Mouse (Mus musculus): Measurements from ENCODE around the gene Ppme1. TPM values are rescaled to one million over a fixed set of nuclear protein-coding genes. Genes with fewer than 3 reads are reported as not detected.

Ppme1 gene
- polyA plus RNA-seq, 1 experiment from 2014 or later: 103 TPM

DNA sequence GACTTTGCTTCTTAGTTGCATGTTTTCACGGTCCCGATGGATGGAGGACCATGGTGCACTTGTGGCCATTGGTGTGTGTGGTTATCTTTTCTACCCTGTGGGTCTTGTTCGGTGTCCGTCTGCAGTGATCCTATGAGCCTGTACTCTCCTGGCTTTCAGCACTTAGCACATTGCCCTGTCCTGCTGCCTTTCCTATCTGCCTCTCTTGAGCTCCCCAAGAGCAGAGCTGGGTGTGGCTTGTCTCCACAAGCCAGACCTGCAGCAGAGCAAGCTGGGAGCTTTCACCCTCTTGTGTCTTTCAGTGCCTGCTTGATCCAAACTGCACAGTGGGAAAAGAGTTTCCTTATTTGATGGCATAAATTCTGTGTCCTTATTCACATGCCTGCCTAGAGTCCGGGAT lies 54.6 kb downstream of the Ppme1 start:
- H3K36me3 ChIP-seq (replicated peaks): no peaks in the 10 kb centered on the region
- no peak for ATAC-seq (ENCODE audit: low FRiP score)
- no peak overlapping the region for H3K9ac ChIP-seq
- H3K27ac ChIP-seq: no peak overlapping the region
- H3K4me1 ChIP-seq: no peaks in the 10 kb centered on the region
- 97% methylated on average over 5 of the region's 5 CpGs for WGBS
- no peaks in the 10 kb centered on the region; the same call in 1 of the 2 replicates for H3K27me3 ChIP-seq
- H3K4me2 ChIP-seq: no peak overlapping the region
- no peak overlapping the region for H3K4me3 ChIP-seq (replicated peaks)
- H3K9me3 ChIP-seq: no peaks in the 10 kb centered on the region

DNA sequence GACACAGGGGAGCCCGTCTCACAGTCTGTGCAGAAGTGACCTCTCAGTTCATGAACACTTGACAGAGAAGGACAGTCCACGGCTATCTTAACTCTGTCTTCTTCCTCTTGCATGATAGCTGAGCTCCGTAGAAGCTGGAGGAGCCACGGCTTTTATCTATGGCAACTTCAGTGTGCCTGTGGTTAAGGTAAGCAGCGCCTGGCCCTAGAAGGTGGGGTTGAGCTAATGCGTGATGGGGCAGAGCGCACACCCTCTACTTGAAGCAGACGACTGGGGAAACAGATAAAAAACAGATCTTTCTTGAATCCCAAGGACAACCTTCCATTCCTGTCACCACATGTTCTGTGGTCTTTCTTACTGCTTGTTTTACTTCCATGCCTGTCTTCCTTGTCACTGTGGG lies 55.2 kb downstream of the Ppme1 start:
- Histone ChIP-seq H3K27me3 (no peaks in the 10 kb centered on the region; the same call in 1 of the 2 replicates), H3K4me2 (no peak overlapping the region), H3K4me3 (replicated peaks) (no peak overlapping the region), H3K9ac (no peak overlapping the region), H3K36me3 (replicated peaks) (no peaks in the 10 kb centered on the region), H3K4me1 (no peaks in the 10 kb centered on the region), H3K9me3 (no peaks in the 10 kb centered on the region), H3K27ac (no peak overlapping the region)
- 91% methylated on average over 8 of the region's 8 CpGs for WGBS
- no peak for ATAC-seq (ENCODE audit: low FRiP score)

DNA sequence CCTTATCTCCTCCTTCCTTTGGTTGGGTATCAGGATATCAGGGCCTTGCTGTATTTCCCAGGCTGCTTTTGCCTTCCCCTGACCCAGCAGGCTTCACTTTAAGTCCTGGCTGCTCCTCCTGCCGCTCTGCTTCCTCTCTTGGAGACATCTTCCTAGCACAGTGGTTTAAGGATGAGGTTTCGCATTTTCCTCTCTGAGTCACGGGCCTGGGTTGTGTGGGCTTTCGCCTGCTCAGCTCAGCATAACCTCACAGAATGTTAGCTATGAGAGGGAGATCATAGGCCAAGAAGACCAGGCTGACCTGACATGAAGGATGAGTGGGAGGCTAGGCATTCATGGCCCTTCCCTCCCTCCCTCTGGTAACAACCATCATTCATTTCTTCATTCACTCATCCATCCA lies 59.4 kb downstream of the Ppme1 start:
- H3K4me2 ChIP-seq: no peak overlapping the region
- no peak for ATAC-seq (ENCODE audit: low FRiP score)
- no peaks in the 10 kb centered on the region for H3K9me3 ChIP-seq
- WGBS: 83% methylated on average over 4 of the region's 4 CpGs
- no peaks in the 10 kb centered on the region; the same call in 1 of the 2 replicates for H3K27me3 ChIP-seq
- H3K36me3 ChIP-seq (replicated peaks): no peaks in the 10 kb centered on the region
- no peak overlapping the region for H3K9ac ChIP-seq
- H3K27ac ChIP-seq: no peak overlapping the region
- H3K4me1 ChIP-seq: peaks cover 33% of the 10 kb centered on the region
- H3K4me3 ChIP-seq (replicated peaks): no peak overlapping the region

DNA sequence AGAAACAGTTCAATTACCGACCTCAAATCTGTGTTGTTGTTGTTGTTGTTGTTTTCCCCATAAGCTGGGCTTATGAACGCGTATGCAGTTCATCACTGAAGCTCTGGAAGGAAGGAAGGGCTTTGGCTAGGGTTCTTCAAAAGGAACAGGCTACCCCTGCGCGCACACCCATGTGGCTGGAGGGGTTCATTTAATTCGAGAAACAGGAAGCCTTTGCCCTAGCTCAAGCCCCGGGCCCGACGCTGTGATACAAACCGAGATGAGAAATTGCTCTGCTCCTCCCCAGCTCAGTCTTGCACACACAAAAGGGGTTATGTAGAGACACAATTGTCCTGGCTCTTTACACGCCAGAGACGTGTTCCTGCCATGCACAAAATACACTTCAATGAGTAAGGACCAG lies 61.8 kb downstream of the Ppme1 start:
- no peaks in the 10 kb centered on the region for H3K9me3 ChIP-seq
- no peak overlapping the region for H3K27ac ChIP-seq
- peaks cover 39% of the 10 kb centered on the region for H3K4me1 ChIP-seq
- no peak overlapping the region for H3K4me2 ChIP-seq
- ATAC-seq (ENCODE audit: low FRiP score): no peak
- H3K36me3 ChIP-seq (replicated peaks): no peaks in the 10 kb centered on the region
- no peaks in the 10 kb centered on the region; the same call in 1 of the 2 replicates for H3K27me3 ChIP-seq
- H3K4me3 ChIP-seq (replicated peaks): no peak overlapping the region
- WGBS: 80% methylated on average over 12 of the region's 12 CpGs
- H3K9ac ChIP-seq: no peak overlapping the region

DNA sequence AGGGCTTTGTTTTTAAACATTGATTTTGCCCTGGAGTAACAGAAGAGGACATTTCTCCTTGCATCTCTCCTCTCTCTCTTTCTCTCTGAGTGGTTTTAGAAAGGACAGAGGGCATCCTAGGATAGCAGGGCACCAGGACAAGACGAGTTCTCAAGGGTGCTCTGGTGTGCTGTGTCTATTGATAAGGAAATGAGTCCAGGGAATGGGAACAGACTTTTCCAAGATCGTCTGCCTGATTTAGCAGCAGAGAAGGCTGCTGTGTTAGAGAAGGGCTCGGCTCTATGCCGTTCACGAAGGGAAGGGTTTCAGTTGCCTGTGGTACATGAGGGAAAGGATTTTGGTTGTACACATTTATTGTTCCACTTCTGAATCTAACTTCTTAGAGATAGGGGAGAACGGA lies 62.4 kb downstream of the Ppme1 start:
- ATAC-seq (ENCODE audit: low FRiP score): no peak
- no peaks in the 10 kb centered on the region for H3K27me3 ChIP-seq
- 41% methylated on average over 6 of the region's 6 CpGs for WGBS
- H3K36me3 ChIP-seq (replicated peaks): no peaks in the 10 kb centered on the region
- no peak overlapping the region for H3K4me3 ChIP-seq (replicated peaks)
- H3K9ac ChIP-seq: no peak overlapping the region
- peaks cover 39% of the 10 kb centered on the region for H3K4me1 ChIP-seq
- H3K9me3 ChIP-seq: no peaks in the 10 kb centered on the region
- peak overlapping the region; percentile 53; the same call in 1 of the 2 replicates for H3K27ac ChIP-seq
- H3K4me2 ChIP-seq: no peak overlapping the region

DNA sequence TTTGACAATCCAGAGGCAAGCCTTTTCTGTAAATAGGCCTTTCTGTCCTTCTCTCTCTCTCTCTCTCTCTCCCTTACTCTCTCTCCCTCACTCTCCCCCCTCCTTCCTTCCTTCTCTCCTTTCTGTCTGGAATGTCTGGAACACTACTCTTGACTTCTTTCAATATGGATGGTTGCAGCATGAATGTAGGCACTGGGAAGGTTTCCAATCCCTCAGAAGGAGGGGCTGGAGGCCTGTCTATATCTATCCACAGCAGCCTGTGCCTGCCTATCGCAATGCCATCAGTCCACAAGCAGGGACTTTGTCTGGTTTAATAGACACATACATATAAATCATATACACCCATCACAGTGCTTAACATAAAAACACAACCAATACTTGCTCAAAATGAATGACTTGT lies 62.9 kb downstream of the Ppme1 start:
- Histone ChIP-seq H3K4me3 (replicated peaks) (no peak overlapping the region), H3K9me3 (no peaks in the 10 kb centered on the region), H3K4me2 (no peak overlapping the region), H3K4me1 (peaks cover 39% of the 10 kb centered on the region), H3K36me3 (replicated peaks) (no peaks in the 10 kb centered on the region), H3K9ac (no peak overlapping the region), H3K27ac (peak overlapping the region; percentile 53), H3K27me3 (no peaks in the 10 kb centered on the region)
- ATAC-seq (ENCODE audit: low FRiP score): peak; percentile 37; the same call in 1 of the 2 replicates
- 54% methylated on average over 1 of the region's 1 CpGs for WGBS

DNA sequence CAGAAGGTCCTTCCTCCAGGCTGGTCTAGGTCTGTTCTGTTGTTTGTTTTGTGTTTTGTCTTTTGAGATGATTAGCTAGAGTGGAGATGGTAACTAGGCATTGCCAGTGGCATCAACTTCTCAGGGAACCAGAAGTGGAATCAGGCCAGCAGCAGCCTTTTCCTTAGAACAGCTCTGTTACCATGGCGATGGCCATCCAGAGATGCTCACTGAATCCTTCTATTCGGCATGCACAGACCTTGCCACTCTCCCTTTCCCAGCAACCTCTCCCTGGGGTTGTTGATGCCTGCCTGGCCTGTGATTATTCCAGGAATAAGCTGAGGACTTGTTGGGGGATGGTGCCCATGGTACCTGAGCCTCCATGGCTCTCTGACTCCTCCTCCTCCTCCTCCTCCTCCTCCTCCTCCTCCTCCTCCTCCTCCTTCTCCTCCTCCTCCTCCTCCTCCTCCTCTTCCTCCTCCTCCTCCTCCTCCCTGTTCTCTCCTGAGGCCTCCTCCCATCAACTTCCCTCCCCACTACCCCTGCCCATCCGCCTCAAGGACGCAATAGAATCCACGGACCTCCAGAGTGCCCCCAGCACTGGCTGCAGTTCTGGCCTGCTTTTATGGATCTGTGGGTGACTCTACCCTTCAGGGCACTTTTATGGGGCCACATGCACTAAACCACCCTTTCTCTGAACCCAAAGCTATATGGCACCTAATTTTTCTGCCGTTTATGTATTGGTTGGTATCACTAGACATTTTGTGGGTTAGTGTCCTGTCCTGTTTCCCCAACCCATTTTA lies 64.0 kb downstream of the Ppme1 start:
- ATAC-seq (ENCODE audit: low FRiP score): peak; percentile 79; the same call in 1 of the 2 replicates
- no peak overlapping the region for H3K9ac ChIP-seq
- peaks cover 39% of the 10 kb centered on the region for H3K4me1 ChIP-seq
- WGBS: 60% methylated on average over 3 of the region's 6 CpGs
- no peaks in the 10 kb centered on the region for H3K36me3 ChIP-seq (replicated peaks)
- H3K9me3 ChIP-seq: no peaks in the 10 kb centered on the region
- peak overlapping the region; percentile 79 for H3K27ac ChIP-seq
- no peaks in the 10 kb centered on the region for H3K27me3 ChIP-seq
- H3K4me2 ChIP-seq: no peak overlapping the region
- no peak overlapping the region for H3K4me3 ChIP-seq (replicated peaks)

DNA sequence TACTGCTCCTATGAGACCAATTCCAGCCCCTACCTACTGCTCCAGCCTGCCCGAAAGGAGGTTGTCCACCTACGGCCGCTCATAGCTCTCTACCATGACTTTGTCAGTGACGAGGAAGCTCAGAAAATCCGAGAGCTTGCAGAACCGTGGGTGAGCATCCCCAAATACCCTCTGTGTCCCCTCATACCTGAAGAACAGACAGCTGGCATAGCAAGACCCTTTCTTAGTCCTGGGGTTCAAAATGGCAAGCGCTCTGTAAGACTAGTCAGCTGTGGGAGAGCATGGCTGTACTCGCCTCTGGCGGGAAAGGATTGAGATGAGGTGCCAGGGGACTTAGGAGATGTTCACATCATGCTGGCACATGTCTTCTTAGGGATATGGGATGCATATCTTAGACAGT lies 66.2 kb downstream of the Ppme1 start:
- H3K4me3 ChIP-seq (replicated peaks): no peak overlapping the region
- H3K4me1 ChIP-seq: peaks cover 38% of the 10 kb centered on the region
- 91% methylated on average over 9 of the region's 9 CpGs for WGBS
- H3K9ac ChIP-seq: no peak overlapping the region
- no peaks in the 10 kb centered on the region for H3K9me3 ChIP-seq
- no peaks in the 10 kb centered on the region for H3K36me3 ChIP-seq (replicated peaks)
- no peak overlapping the region for H3K27ac ChIP-seq
- no peaks in the 10 kb centered on the region for H3K27me3 ChIP-seq
- no peak overlapping the region for H3K4me2 ChIP-seq
- no peak for ATAC-seq (ENCODE audit: low FRiP score)

DNA sequence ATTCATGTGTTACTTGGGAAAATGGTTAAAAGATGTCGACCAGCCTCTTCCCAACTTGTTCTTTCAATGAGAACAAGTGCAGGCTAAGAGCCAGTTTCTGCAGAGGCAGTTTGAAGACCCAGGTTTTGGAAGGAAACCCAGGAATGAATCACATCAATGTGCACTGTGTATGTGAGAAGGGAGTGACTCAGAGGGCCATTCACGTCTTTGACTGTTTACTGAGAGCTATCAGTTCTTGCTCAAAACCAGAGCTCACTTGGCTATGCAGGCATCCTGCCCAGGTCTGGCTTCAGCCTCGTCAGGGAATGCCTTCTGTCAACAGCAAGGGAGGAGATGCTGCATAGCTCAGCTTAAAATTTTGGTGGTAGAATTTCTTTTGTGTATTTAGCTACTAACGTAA lies 69.8 kb downstream of the Ppme1 start:
- no peaks in the 10 kb centered on the region for H3K36me3 ChIP-seq (replicated peaks)
- ATAC-seq (ENCODE audit: low FRiP score): no peak
- no peaks in the 10 kb centered on the region for H3K9me3 ChIP-seq
- no peak overlapping the region for H3K4me3 ChIP-seq (replicated peaks)
- no peaks in the 10 kb centered on the region for H3K27me3 ChIP-seq
- no peak overlapping the region for H3K9ac ChIP-seq
- 73% methylated on average over 4 of the region's 4 CpGs for WGBS
- peaks cover 2% of the 10 kb centered on the region for H3K4me1 ChIP-seq
- no peak overlapping the region for H3K27ac ChIP-seq
- H3K4me2 ChIP-seq: no peak overlapping the region

DNA sequence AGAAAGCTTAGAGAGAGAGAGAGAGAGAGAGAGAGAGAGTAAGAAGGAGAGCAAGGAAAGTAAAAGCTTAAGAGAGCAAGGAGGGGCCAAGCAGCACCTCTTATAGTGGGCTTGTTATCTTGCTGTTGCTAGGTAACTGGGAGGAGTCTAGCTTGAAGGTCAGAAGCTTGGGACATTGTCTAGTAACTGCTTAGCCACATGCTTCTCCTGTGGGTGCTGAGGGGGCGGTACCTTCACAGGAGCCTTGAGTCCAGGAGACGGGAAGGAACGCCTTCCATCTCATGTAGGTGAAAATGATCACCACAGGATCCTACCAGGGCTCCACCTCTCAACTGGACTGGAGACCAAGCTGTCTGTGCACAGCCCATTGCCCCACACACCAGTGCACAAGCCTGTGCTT lies 70.7 kb downstream of the Ppme1 start:
- Histone ChIP-seq H3K9ac (no peak overlapping the region), H3K27me3 (no peaks in the 10 kb centered on the region), H3K36me3 (replicated peaks) (no peaks in the 10 kb centered on the region), H3K27ac (no peak overlapping the region), H3K4me3 (replicated peaks) (no peak overlapping the region), H3K9me3 (no peaks in the 10 kb centered on the region), H3K4me1 (no peaks in the 10 kb centered on the region), H3K4me2 (no peak overlapping the region)
- WGBS: 56% methylated on average over 3 of the region's 3 CpGs
- no peak for ATAC-seq (ENCODE audit: low FRiP score)

DNA sequence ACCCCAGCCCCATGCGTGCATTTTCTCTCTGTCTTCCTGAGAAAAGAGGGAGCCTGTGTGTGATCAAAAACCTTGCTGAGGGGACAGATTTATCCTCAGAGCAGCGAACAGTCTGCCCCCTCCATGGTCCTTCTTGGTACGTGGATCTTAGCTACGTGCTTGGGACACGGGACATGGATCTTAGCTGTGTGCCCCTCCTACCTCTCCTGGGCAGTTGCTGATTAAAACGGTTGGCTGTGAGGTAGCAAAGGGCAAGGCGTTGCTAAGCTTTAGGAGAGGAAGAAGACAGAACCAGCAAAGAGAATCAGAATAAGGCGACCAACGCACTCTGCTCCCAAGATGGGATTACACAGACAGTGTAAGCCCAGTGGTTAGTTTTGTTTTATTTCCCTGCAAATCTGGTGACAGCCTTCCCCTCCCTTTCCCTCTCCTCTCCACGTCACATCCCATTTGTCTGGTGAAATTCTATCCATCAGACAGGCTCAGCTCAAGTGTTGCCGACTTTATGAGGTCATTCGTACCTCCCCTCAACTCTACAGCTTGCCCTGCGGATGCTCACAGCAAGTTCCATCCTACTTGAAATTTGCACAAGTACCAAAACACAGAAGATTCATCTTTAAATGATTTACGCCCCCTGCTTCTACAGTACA lies 73.1 kb downstream of the Ppme1 start:
- no peaks in the 10 kb centered on the region for H3K4me1 ChIP-seq
- no peaks in the 10 kb centered on the region; the same call in 1 of the 2 replicates for H3K27me3 ChIP-seq
- H3K4me3 ChIP-seq (replicated peaks): no peak overlapping the region
- no peaks in the 10 kb centered on the region for H3K9me3 ChIP-seq
- no peak overlapping the region for H3K27ac ChIP-seq
- no peaks in the 10 kb centered on the region for H3K36me3 ChIP-seq (replicated peaks)
- no peak for ATAC-seq (ENCODE audit: low FRiP score)
- no peak overlapping the region for H3K4me2 ChIP-seq
- H3K9ac ChIP-seq: no peak overlapping the region
- 73% methylated on average over 14 of the region's 14 CpGs for WGBS

DNA sequence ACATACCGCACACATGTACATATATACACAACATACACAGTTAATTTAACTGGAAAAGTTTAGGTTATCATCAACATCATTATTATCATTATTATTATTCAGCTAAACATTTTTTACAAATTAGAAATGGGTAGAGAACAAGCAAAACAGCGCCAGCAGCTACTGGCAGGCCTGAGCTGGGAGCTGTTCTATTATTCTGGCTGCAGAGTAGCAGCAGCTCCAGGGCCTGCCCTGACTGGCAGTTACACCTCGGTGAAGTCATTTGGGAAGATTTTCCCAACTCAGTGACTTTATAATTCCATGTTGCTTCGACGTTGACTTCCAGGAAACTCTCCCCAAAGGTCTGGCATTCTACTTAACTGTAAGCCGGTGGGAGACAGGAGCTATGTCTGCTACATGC lies 75.4 kb downstream of the Ppme1 start:
- H3K27me3 ChIP-seq: no peaks in the 10 kb centered on the region; the same call in 1 of the 2 replicates

DNA sequence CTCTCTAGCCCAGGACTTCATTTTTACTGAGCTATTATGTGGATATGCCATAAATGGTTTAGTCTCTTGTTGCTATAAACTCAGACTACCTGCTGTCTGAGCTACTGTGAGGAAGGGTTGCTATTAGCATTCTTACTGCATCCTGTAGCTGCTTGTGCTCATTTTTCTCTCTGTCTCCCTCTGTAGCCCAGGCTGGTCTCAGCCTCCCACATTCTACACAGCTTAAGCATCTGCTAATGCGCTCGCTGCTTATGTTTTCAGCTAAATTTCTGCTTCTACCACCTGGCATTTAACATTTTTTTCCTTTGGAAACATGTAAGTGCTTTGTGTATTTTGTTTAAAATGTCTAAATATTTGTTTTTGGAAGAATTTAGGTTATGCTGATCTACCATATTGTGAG lies 76.4 kb downstream of the Ppme1 start:
- Histone ChIP-seq H3K9me3 (no peaks in the 10 kb centered on the region), H3K27me3 (no peaks in the 10 kb centered on the region; the same call in 1 of the 2 replicates)

More for the DNA sequence above, 75.4 kb downstream of the Ppme1 start:
- no peaks in the 10 kb centered on the region for H3K36me3 ChIP-seq (replicated peaks)
- H3K4me1 ChIP-seq: no peaks in the 10 kb centered on the region
- WGBS: 92% methylated on average over 6 of the region's 6 CpGs
- no peaks in the 10 kb centered on the region for H3K9me3 ChIP-seq
- H3K9ac ChIP-seq: no peak overlapping the region
- no peak overlapping the region for H3K4me2 ChIP-seq
- ATAC-seq (ENCODE audit: low FRiP score): no peak
- no peak overlapping the region for H3K4me3 ChIP-seq (replicated peaks)
- H3K27ac ChIP-seq: no peak overlapping the region

More for the DNA sequence above, 76.4 kb downstream of the Ppme1 start:
- no peak for ATAC-seq (ENCODE audit: low FRiP score)
- no peak overlapping the region for H3K4me3 ChIP-seq (replicated peaks)
- no peaks in the 10 kb centered on the region for H3K36me3 ChIP-seq (replicated peaks)
- H3K4me1 ChIP-seq: no peaks in the 10 kb centered on the region
- no peak overlapping the region for H3K27ac ChIP-seq
- H3K4me2 ChIP-seq: no peak overlapping the region
- H3K9ac ChIP-seq: no peak overlapping the region
- 90% methylated on average over 2 of the region's 2 CpGs for WGBS
